Comparison of ENCODE assay signal across 33 mouse cellular contexts in the genomic region with DNA sequence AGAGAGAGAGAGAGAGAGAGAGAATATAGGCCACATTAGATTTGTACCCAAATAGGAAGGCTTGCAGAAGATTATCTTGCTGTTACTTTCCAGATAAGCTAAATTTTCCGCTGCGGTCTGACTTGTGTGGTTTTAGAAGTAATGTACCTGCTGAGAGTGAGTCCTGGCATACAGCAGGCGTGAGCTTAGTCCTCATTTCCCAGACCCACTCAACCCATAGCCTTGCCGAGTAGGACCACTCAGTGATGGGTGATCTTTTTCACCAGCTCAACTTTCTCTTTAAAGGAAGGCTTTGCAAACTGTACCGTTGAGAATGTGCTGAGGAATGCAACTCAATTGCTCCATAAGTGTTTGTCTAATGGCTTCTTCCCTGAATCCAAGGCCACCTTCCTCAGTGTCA. TPM values are rescaled to one million over a fixed set of nuclear protein-coding genes. Genes with fewer than 3 reads are reported as not detected.
DNase-seq lines count a peak whose midpoint lies in the region; ATAC-seq lines count a peak whose summit lies in the region.
"Had no signal": no experiment of that assay in that cellular context is flagged by ENCODE, and none has a peak within 500 bp of the region (broad histone marks: within the 10 kb centered on the region; RNA-seq: fewer than 3 reads in every experiment).

No protein-coding gene starts in this region.

- no peaks in the 10 kb centered on the region for H3K36me3 ChIP-seq in heart, embryonic 10.5 days
- H3K36me3 ChIP-seq: embryonic facial prominence, embryonic 12.5 days; embryonic facial prominence, embryonic 15.5 days; forebrain, embryonic 12.5 days; heart, embryonic 13.5 days; hindbrain, embryonic 12.5 days; hindbrain, embryonic 15.5 days; intestine, embryonic 15.5 days had no signal

- H3K4me3 ChIP-seq in heart, embryonic 10.5 days: no peak overlapping the region
- H3K4me3 ChIP-seq: embryonic facial prominence, embryonic 12.5 days; embryonic facial prominence, embryonic 15.5 days; forebrain, embryonic 12.5 days; heart, embryonic 13.5 days; hindbrain, embryonic 12.5 days; hindbrain, embryonic 15.5 days; intestine, embryonic 15.5 days had no signal

- DNase-seq in CD4-positive, CD25-positive, alpha-beta regulatory T cell, adult 2 months (ENCODE audit: low read depth, low spot score): peak; percentile 46
- peak; percentile 65 for DNase-seq in heart, embryonic 10.5 days (ENCODE audit: low spot score)
- no peak for DNase-seq in heart, postnatal 36 days
- peak; percentile 36 for DNase-seq in CD4-positive helper T cell, adult 2 months (ENCODE audit: low read depth, low spot score)
- DNase-seq in ZHBTc4 (ENCODE audit: low read depth, low spot score): peak; percentile 16
- DNase-seq in kidney, postnatal 36 days: no peak
- DNase-seq in left cerebral cortex, postnatal 10 days (ENCODE audit: extremely low spot score in 1 of 2, low spot score in 2 of 2): no peak
- DNase-seq: adrenal gland, postnatal 10 days; adrenal gland, postnatal 36 days; cerebellum, adult 18-20 months; cerebellum, adult 9-10 months; cerebellum, postnatal 25 days; gastrocnemius, postnatal 10 days; gastrocnemius, postnatal 36 days; heart, postnatal 14 days; kidney, adult 11 months had no signal

- H3K27ac ChIP-seq in heart, embryonic 10.5 days: no peak overlapping the region
- H3K27ac ChIP-seq: embryonic facial prominence, embryonic 12.5 days; embryonic facial prominence, embryonic 15.5 days; forebrain, embryonic 12.5 days; heart, embryonic 13.5 days; hindbrain, embryonic 12.5 days; hindbrain, embryonic 15.5 days; intestine, embryonic 15.5 days had no signal

- no peaks in the 10 kb centered on the region for H3K9me3 ChIP-seq in heart, embryonic 10.5 days
- H3K9me3 ChIP-seq: embryonic facial prominence, embryonic 12.5 days; embryonic facial prominence, embryonic 15.5 days; forebrain, embryonic 12.5 days; G1E; heart, embryonic 13.5 days; hindbrain, embryonic 12.5 days; hindbrain, embryonic 15.5 days; intestine, embryonic 15.5 days had no signal

- no peaks in the 10 kb centered on the region for H3K4me1 ChIP-seq in heart, embryonic 10.5 days
- H3K4me1 ChIP-seq: embryonic facial prominence, embryonic 12.5 days; embryonic facial prominence, embryonic 15.5 days; forebrain, embryonic 12.5 days; heart, embryonic 13.5 days; hindbrain, embryonic 12.5 days; hindbrain, embryonic 15.5 days; intestine, embryonic 15.5 days had no signal

- intact Hi-C loops in heart, postnatal 36 days (cut with DNase I): no loop called here
- intact Hi-C loops in left cerebral cortex, postnatal 10 days (cut with DNase I): no loop called here

- no peaks in the 10 kb centered on the region for H3K27me3 ChIP-seq in heart, embryonic 10.5 days (ENCODE audit: insufficient read depth, poor library complexity, severe bottlenecking)
- H3K27me3 ChIP-seq: embryonic facial prominence, embryonic 12.5 days; embryonic facial prominence, embryonic 15.5 days; forebrain, embryonic 12.5 days; hindbrain, embryonic 12.5 days; hindbrain, embryonic 15.5 days; intestine, embryonic 15.5 days had no signal

- WGBS in heart, embryonic 10.5 days: 74% methylated on average over 5 of the region's 5 CpGs

- no peak for ATAC-seq in CD4-positive, CD25-positive, alpha-beta regulatory T cell, adult 4 months
- ATAC-seq: activated CD4-positive, CD25-positive, alpha-beta regulatory T cell, adult 4 months; forebrain, embryonic 16.5 days; intestine, embryonic 15.5 days had no signal

RNA-seq across cellular contexts. Expression of gene Ccr6, which starts 29.2 kb away (rescaled TPM):
- polyA plus RNA-seq in CD4-positive, CD25-positive, alpha-beta regulatory T cell, adult 4 months (2017; shearing (Covaris generic)): 100 to 1,000 TPM in 1 of 2 experiments, 10 to 100 TPM in 1; 90.4 to 125 TPM
- polyA plus RNA-seq in heart, embryonic 10.5 days (2016; fragmentation: Nextera tagmentation; extraction: Ambion mirVana): not detected in 2 replicates
- not detected for total RNA-seq in heart, postnatal 36 days (2021)
- not detected for total RNA-seq in left cerebral cortex, postnatal 10 days (2021)
- total RNA-seq: adrenal gland, adult 18-20 months; adrenal gland, postnatal 36 days; common myeloid progenitor, adult 5-6 weeks; G1E; gastrocnemius, adult 18-20 months; gastrocnemius, postnatal 10 days; gastrocnemius, postnatal 36 days; granulocyte monocyte progenitor cell, adult 5-6 weeks; heart, postnatal 14 days; hematopoietic stem cell, adult 5-6 weeks had no signal
- polyA plus RNA-seq: embryonic facial prominence, embryonic 12.5 days; embryonic facial prominence, embryonic 15.5 days; forebrain, embryonic 12.5 days; forebrain, embryonic 16.5 days; G1E; heart, embryonic 13.5 days; hindbrain, embryonic 12.5 days; hindbrain, embryonic 15.5 days had no signal

RNA-seq across cellular contexts. Expression of gene Fgfr1op, which starts 41.4 kb away (rescaled TPM):
- 10 to 100 TPM; 24.8 to 27.1 TPM for polyA plus RNA-seq in CD4-positive, CD25-positive, alpha-beta regulatory T cell, adult 4 months (2017; shearing (Covaris generic))
- polyA plus RNA-seq in heart, embryonic 10.5 days (2016; fragmentation: Nextera tagmentation; extraction: Ambion mirVana): 24.9 and 30.8 TPM in 2 replicates
- total RNA-seq in heart, postnatal 36 days (2021): 10 to 100 TPM; 10.9 to 13.2 TPM
- total RNA-seq in left cerebral cortex, postnatal 10 days (2021): 10 to 100 TPM; 19.8 to 20.8 TPM

RNA-seq across cellular contexts. Expression of gene Rnaset2a, which starts 58.8 kb away (rescaled TPM):
- 10 to 100 TPM; 42.6 to 47.1 TPM for polyA plus RNA-seq in CD4-positive, CD25-positive, alpha-beta regulatory T cell, adult 4 months (2017; shearing (Covaris generic))
- 25.0 and 30.2 TPM in 2 replicates for polyA plus RNA-seq in heart, embryonic 10.5 days (2016; fragmentation: Nextera tagmentation; extraction: Ambion mirVana)
- 10 to 100 TPM; 27.4 to 27.5 TPM for total RNA-seq in heart, postnatal 36 days (2021)
- 1 to 10 TPM; 4.9 to 7.2 TPM for total RNA-seq in left cerebral cortex, postnatal 10 days (2021)

RNA-seq across cellular contexts. Expression of gene Gm49673, which starts 59.1 kb away (rescaled TPM):
- polyA plus RNA-seq in CD4-positive, CD25-positive, alpha-beta regulatory T cell, adult 4 months (2017; shearing (Covaris generic)): not detected
- polyA plus RNA-seq in heart, embryonic 10.5 days (2016; fragmentation: Nextera tagmentation; extraction: Ambion mirVana): 0.10 TPM in 1 of 2 replicates, not detected in the other
- not detected for total RNA-seq in heart, postnatal 36 days (2021)
- total RNA-seq in left cerebral cortex, postnatal 10 days (2021): under 1 TPM; 0.18 to 0.28 TPM
- total RNA-seq: common myeloid progenitor, adult 5-6 weeks; G1E; gastrocnemius, postnatal 36 days; granulocyte monocyte progenitor cell, adult 5-6 weeks; hematopoietic stem cell, adult 5-6 weeks had no signal
- polyA plus RNA-seq: forebrain, embryonic 16.5 days; G1E; heart, embryonic 13.5 days; heart, embryonic 16.5 days; hindbrain, embryonic 12.5 days had no signal

Comparison
In these comparisons a context has a peak if more than half of its experiments do, and no peak if none do; other contexts are left out.
1. DNase-seq: peak in CD4-positive, CD25-positive, alpha-beta regulatory T cell, adult 2 months (single experiment), heart, embryonic 10.5 days (single experiment), CD4-positive helper T cell, adult 2 months (single experiment) and ZHBTc4 (single experiment); none in heart, postnatal 36 days (0 of 2), kidney, postnatal 36 days (0 of 2) and left cerebral cortex, postnatal 10 days (0 of 2).